Mouse (Mus musculus): ENCODE measurements around the gene Sema3a. TPM values are rescaled to one million over a fixed set of nuclear protein-coding genes. Genes with fewer than 3 reads are reported as not detected.

Sema3a gene
- polyA plus RNA-seq, 1 experiment, result 0.01 TPM

DNA sequence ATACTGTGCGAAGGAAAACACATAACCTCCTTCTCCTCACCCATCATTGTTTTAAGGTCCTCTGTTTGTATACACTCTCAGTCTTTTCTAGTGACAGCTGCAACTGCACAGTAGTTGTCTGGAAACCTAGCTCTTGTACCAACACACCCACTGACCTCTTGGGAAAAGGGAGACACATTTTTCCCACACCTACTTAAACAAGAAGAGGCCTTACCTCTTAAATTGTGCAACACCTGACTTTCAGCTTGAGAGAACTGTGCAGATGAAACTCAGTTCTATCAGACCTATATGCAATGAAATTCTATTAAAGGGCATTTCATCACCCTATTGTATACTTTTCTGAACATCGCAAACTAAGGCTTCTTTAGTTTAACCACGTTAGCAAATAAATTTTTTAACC lies 262.5 kb downstream of the Sema3a start:
- Histone ChIP-seq H3K9me3 (ENCODE audit: control insufficient read depth, low read length) (no peaks in the 10 kb centered on the region), H3K4me1 (ENCODE audit: control insufficient read depth) (no peaks in the 10 kb centered on the region), H3K4me3 (replicated peaks) (no peak overlapping the region), H3K36me3 (ENCODE audit: control insufficient read depth) (no peaks in the 10 kb centered on the region), H3K27me3 (ENCODE audit: control insufficient read depth) (no peaks in the 10 kb centered on the region)
- TF ChIP-seq GATA1 (IDR thresholded peaks at IDR 0.05; ENCODE audit: low read length) (no peak), TAL1 (IDR thresholded peaks at IDR 0.05; ENCODE audit: low read length) (no peak)

DNA sequence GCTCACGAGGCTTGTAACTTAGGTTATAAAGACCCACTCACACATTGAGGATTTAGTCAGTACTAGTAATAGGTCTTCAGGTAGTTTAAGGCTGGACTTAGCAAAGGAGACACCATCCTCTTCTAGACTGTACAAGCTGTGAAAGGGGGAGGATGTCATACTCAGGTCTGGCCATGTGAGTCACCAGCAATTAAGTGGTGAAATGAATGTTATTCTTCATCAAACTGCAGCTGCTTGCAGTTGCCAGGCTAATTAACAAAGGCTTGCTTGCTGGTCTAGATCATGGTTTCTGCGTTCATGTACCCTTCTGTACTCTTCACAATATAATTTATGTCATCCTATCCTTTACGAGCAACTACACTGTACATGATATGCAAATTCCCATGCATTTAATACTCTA lies 264.8 kb downstream of the Sema3a start:
- no peak overlapping the region for H3K4me3 ChIP-seq (replicated peaks)
- no peaks in the 10 kb centered on the region for H3K4me1 ChIP-seq (ENCODE audit: control insufficient read depth)
- TF ChIP-seq TAL1 (IDR thresholded peaks at IDR 0.05; ENCODE audit: low read length) (no peak), GATA1 (IDR thresholded peaks at IDR 0.05; ENCODE audit: low read length) (no peak)
- H3K36me3 ChIP-seq (ENCODE audit: control insufficient read depth), result no peaks in the 10 kb centered on the region
- H3K27me3 ChIP-seq (ENCODE audit: control insufficient read depth), result no peaks in the 10 kb centered on the region
- H3K9me3 ChIP-seq (ENCODE audit: control insufficient read depth, low read length), result no peaks in the 10 kb centered on the region

DNA sequence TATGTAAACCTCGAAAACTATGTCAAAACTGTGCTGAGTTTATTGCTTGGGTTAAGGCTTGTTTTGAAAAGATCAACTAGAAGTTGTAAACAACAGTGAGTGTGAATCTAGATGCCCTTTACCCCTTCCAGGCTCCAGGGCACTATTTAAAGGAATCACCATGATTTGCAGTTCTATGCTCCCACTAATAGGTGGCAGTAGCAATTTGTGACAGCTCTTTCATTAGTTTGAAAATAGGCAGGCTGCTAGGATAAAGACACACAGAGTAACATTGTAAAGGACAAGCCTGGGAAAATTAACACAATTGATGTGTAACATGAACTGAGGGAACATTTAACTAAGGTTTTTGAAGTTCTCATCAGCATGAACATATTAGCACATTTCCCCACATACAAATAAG lies 280.2 kb downstream of the Sema3a start:
- Histone ChIP-seq H3K36me3 (ENCODE audit: control insufficient read depth) (no peaks in the 10 kb centered on the region), H3K4me1 (ENCODE audit: control insufficient read depth) (no peaks in the 10 kb centered on the region), H3K4me3 (replicated peaks) (no peak overlapping the region), H3K27me3 (ENCODE audit: control insufficient read depth) (no peaks in the 10 kb centered on the region), H3K9me3 (ENCODE audit: control insufficient read depth, low read length) (no peaks in the 10 kb centered on the region)
- TF ChIP-seq GATA1 (IDR thresholded peaks at IDR 0.05; ENCODE audit: low read length) (no peak), TAL1 (IDR thresholded peaks at IDR 0.05; ENCODE audit: low read length) (no peak)

DNA sequence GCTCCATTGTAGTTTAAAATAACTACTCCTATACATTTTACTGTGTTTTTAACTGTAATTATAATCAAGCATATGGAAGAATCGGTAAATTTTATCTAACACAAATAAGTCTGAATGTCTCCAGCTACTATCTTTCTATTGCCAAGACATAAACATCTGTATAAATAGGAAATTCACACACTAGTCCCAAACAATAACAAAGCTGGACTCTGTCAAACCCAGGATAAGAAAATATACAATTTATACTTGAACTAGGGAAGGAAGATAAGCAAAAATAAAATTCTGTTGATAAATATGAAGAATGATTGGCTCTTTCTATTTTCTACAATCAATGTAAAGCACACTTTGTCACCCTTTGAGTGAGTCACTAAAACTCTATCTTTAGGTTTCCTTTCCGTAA lies 280.9 kb downstream of the Sema3a start:
- no peaks in the 10 kb centered on the region for H3K9me3 ChIP-seq (ENCODE audit: control insufficient read depth, low read length)
- no peak for TF ChIP-seq TAL1 (IDR thresholded peaks at IDR 0.05; ENCODE audit: low read length)
- no peak for TF ChIP-seq GATA1 (IDR thresholded peaks at IDR 0.05; ENCODE audit: low read length)
- H3K36me3 ChIP-seq (ENCODE audit: control insufficient read depth), result no peaks in the 10 kb centered on the region
- H3K4me3 ChIP-seq (replicated peaks), result no peak overlapping the region
- H3K27me3 ChIP-seq (ENCODE audit: control insufficient read depth), result no peaks in the 10 kb centered on the region
- H3K4me1 ChIP-seq (ENCODE audit: control insufficient read depth), result no peaks in the 10 kb centered on the region

DNA sequence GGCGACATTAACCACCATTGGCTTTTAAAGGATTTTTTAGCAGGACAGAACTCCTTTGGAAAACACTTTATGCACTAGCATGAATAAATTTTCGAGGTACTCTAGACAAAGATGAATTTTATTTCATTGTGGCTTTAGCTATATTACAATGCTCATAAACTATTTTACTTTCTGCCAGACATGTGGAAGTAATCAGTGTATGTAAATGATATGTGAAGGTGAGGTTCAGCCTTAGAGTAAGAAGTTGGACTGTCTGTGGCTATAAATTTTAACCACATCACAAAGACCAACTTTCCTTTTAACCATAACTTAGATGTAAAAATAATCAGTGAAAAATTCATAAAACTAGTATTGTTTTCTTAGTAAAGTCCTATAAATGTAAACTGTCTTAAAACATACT lies 286.7 kb downstream of the Sema3a start:
- no peak overlapping the region for H3K4me3 ChIP-seq (replicated peaks)
- H3K9me3 ChIP-seq (ENCODE audit: control insufficient read depth, low read length), result no peaks in the 10 kb centered on the region
- H3K4me1 ChIP-seq (ENCODE audit: control insufficient read depth), result no peaks in the 10 kb centered on the region
- H3K36me3 ChIP-seq (ENCODE audit: control insufficient read depth), result no peaks in the 10 kb centered on the region
- TF ChIP-seq GATA1 (IDR thresholded peaks at IDR 0.05; ENCODE audit: low read length) (no peak), TAL1 (IDR thresholded peaks at IDR 0.05; ENCODE audit: low read length) (no peak)
- H3K27me3 ChIP-seq (ENCODE audit: control insufficient read depth), result no peaks in the 10 kb centered on the region

DNA sequence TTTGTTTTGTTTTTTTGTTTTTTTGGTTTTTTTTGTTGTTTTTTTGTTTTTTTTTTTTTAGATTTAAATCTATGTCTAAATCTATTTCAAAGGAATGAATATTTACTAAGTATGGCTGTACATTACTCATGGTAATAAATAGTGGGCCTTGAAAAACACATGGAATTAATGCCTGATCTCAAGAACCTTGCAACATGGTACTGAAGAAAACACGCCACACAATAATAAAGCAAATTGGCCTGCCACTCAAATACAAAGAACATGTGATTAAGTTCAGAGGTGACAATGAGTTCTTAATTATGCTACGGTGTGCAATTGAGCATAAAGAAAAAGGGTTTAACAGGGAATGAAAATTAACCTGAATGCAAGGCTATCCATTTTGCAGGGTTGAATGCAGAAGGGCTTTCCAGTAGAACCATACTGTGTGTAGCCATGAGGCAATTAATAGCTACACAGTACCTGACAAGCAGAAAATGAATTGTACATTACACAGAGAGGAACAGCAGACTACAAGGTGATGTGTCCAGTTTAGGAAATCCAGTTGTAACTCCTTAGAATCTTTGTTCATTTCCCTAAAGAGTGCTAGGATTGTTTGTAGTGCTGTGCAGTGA lies 288.8 kb downstream of the Sema3a start:
- Histone ChIP-seq H3K4me3 (replicated peaks) (no peak overlapping the region), H3K9me3 (ENCODE audit: control insufficient read depth, low read length) (no peaks in the 10 kb centered on the region), H3K4me1 (ENCODE audit: control insufficient read depth) (no peaks in the 10 kb centered on the region), H3K36me3 (ENCODE audit: control insufficient read depth) (no peaks in the 10 kb centered on the region), H3K27me3 (ENCODE audit: control insufficient read depth) (no peaks in the 10 kb centered on the region)
- TF ChIP-seq TAL1 (IDR thresholded peaks at IDR 0.05; ENCODE audit: low read length) (no peak), GATA1 (IDR thresholded peaks at IDR 0.05; ENCODE audit: low read length) (no peak)

DNA sequence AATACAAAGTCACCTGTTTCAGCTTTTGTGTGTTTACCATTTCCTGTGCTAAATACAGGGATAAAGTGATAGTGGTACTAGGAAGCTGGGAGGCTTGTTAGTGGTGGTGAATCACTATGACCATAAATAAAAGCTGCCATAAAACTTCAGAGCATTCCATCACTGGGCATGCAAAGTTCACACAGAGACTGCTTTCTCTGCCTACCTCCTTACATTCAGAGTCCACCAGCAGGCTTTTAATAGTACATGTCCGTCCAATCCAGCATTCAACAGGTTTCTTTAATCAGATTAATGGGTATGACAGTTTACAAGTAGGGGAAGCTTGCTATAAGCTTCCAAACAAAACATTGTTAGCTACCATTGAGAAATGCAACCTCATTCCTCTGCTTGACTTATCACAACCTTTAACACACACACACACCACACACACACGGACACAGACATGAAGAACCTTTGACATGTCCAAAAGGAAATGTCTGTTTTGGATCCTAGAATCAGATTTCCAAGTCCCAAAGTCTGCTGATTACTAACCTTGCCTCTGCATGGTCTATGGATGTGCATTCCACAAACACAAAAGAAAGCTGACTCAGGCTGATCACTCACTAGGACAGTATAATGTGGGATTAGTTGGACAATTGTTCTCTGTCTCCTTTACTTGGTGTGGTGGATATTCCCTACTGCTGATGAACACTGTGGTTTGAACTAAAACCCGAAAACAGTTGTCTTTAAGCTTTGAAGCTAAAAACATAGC lies 291.9 kb downstream of the Sema3a start:
- Histone ChIP-seq H3K4me1 (ENCODE audit: control insufficient read depth) (no peaks in the 10 kb centered on the region), H3K27me3 (ENCODE audit: control insufficient read depth) (no peaks in the 10 kb centered on the region), H3K4me3 (replicated peaks) (no peak overlapping the region), H3K36me3 (ENCODE audit: control insufficient read depth) (no peaks in the 10 kb centered on the region), H3K9me3 (ENCODE audit: control insufficient read depth, low read length) (no peaks in the 10 kb centered on the region)
- no peak for TF ChIP-seq TAL1 (IDR thresholded peaks at IDR 0.05; ENCODE audit: low read length)
- no peak for TF ChIP-seq GATA1 (IDR thresholded peaks at IDR 0.05; ENCODE audit: low read length)

DNA sequence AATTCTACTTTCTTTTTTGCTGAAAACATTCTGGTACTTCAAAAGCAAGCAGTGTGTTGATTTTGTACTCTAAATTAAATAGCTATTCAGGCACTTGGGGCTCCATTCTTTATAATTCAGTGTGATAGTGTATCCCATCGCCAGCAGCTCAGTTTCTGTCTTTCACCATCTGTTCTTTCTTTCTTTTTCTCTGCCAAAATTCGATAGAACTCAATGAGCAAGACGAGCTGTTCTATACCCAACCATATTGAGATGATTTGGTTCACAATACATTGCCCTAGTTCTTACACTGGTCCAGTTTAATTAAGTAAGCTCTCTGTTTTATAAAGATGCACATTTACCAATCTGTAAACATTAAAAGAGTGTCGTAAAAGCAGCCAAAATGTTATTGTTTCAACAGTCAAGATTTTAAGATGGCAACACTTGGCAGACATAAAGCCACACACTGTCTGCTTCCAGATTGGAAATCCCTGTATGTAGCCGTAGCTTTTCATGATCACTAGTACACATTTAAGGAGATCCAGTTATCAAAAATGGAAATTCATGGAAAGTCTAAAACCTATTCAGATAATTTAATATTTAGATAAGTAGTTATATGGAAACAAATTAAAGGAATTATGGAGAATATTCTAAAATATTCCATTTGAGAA lies 296.2 kb downstream of the Sema3a start:
- H3K27me3 ChIP-seq (ENCODE audit: control insufficient read depth), result no peaks in the 10 kb centered on the region
- no peak overlapping the region for H3K4me3 ChIP-seq (replicated peaks)
- no peaks in the 10 kb centered on the region for H3K36me3 ChIP-seq (ENCODE audit: control insufficient read depth)
- no peaks in the 10 kb centered on the region for H3K4me1 ChIP-seq (ENCODE audit: control insufficient read depth)
- no peak for TF ChIP-seq TAL1 (IDR thresholded peaks at IDR 0.05; ENCODE audit: low read length)
- no peak for TF ChIP-seq GATA1 (IDR thresholded peaks at IDR 0.05; ENCODE audit: low read length)
- no peaks in the 10 kb centered on the region; the same call in 1 of the 2 replicates for H3K9me3 ChIP-seq (ENCODE audit: control insufficient read depth, low read length)

DNA sequence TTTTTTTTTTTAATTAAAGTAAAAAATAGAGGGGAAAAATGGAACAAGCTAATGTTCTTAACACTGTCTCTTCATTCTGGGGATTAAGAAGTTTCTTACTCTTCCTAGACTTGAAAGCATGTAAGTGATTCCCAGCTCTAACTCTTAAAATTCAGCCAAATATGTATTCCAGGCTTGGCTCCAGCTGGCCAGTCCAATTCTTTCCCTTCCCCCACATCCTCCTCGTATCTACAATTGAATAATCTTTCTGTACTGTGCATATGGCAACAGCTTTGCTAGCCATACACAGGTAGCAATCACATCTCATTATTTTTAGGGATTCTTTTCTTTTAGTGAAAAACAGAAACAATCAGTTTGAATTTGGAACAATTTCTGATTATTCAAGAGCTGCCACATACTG lies 303.5 kb downstream of the Sema3a start:
- TF ChIP-seq GATA1 (IDR thresholded peaks at IDR 0.05; ENCODE audit: low read length), result no peak
- no peak for TF ChIP-seq TAL1 (IDR thresholded peaks at IDR 0.05; ENCODE audit: low read length)
- Histone ChIP-seq H3K4me1 (ENCODE audit: control insufficient read depth) (no peaks in the 10 kb centered on the region), H3K9me3 (ENCODE audit: control insufficient read depth, low read length) (no peaks in the 10 kb centered on the region; the same call in 1 of the 2 replicates), H3K36me3 (ENCODE audit: control insufficient read depth) (no peaks in the 10 kb centered on the region), H3K4me3 (replicated peaks) (no peak overlapping the region), H3K27me3 (ENCODE audit: control insufficient read depth) (no peaks in the 10 kb centered on the region)
